Mouse (Mus musculus) ovary, postnatal 14 days (tissue): Measurements from ENCODE around the gene Psmc3ip.

Source experiments
- DNase-seq: peaks from one replicate; pipeline ENCODE4 v3.0.0; 2022; ENCODE audit warnings: low spot score

Gene Psmc3ip

DNA sequence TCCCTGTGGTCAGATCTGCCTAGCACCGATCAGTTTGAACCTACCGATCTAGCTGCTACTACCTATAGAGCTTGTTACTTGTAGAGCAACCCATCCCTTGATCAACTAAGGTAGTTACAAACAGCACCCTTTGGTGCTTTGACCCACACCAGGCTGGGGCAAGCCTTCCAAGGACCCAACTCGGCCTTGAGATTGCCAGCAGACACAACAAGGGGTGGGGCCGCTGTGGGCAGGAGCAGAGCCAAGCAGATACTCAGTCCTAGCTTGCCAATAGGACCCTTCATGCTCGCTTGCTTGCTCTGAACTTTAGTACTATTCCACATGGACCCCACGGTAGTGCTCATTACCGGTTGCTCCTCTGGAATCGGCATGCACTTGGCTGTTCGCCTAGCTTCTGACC, 17.1 kb downstream of the Psmc3ip start, which contains the start of gene Hsd17b1:
Hsd17b1 (plus strand) TSS at position 291 of the 400 bp plus-strand sequence.
- DNase-seq = no peak

DNA sequence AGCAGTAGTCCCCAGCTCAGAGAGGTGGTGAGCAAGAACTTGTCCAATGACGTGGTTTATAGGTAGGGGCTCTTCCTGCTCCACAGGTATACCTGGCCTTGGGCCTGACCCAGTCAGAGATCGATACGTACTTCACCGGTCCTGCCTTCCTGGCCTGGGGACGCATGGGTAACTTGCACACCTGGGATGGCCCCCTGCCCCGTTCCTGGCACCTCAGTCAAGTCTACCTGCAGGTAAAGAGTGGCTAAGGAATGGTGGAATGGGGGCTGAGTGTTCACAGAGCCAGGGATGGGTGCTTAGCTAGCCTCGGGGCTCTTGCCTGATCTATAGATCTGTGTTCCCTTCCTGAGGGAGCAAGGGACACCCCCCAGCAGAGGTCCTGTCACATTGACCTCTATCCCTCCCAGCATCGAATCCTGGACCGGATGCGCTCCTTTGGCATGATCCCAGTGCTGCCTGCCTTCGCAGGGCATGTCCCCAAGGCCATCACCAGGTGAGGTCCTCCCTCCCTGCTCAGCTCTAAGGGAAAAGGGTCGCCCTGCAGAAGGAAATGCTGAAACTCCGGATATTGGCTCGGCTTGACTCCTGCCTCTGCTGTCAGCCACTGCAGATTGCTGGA, 23.3 kb downstream of the Psmc3ip start:
- DNase-seq = no peak

DNA sequence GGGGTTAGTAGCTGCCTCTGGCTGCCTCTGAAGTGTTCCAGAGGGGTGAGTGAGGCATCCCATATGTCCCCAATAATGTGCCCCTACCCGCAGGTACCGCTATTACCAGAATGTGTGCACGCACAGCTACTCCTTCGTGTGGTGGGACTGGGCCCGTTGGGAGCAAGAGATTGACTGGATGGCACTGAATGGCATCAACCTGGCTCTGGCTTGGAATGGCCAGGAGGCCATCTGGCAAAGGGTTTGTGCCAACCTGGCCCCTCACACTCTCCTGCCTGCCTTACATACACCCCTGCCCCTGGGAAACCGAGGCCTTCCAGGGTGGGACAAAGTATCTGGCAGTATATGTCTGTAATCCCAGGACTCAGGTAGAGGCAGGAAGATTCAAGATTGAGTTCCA, 24.2 kb downstream of the Psmc3ip start:
- DNase-seq = no peak

DNA sequence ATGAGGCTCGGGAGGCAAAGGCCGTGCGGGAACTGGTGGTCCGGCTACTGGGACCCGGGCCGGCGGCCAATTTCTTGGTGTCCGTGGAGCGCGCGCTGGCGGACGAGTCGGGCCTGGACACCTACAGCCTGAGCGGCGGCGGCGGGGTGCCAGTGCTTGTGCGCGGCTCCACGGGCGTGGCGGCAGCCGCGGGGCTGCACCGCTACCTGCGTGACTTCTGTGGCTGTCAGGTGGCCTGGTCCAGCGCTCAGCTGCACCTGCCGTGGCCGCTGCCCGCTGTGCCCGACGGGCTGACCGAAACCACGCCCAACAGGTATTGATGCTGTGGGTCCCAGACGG, 25.1 kb downstream of the Psmc3ip start:
- DNase-seq = no peak

DNA sequence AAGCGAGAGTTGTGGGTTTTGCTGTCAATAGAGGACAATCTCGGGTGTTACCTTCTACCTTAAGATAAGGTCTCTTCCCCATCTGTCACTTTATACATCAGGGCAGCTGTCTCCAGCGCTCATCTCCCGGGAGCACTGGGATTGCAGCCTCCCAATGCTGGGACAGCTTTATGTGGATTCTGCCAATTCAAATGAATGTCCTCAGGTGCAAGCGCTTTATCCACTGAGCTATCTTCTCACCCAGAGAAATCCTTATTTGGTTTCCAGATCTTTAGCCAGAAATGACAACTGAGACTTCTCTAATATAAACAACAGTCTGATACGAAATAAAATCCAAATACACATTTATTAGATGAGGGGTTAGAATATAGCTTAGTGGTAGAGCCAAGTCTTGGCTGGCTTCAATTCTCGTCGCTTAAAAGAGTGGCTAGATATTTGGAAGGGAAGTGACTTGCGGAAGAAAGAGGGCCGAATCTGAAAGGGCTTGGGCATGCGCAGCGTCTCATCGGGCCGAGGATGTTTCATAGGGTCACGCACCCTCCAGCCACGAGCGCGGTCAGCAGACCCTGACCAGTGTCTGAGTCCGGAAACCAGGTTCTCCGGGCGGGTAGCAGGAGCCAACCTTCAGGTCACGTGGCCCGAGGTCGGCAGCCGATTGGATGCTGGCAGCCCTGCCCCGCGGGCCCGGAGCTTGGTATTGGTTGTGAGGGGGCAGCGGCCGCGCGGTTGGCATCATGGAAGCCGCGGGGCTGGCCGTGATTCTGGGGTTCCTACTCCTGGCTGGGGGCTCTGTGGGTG, 25.6 kb downstream of the Psmc3ip start, which contains the start of gene Naglu:
Naglu (plus strand) TSS at position 622 of the 798 bp plus-strand sequence.
- DNase-seq = peak; percentile 87

DNA sequence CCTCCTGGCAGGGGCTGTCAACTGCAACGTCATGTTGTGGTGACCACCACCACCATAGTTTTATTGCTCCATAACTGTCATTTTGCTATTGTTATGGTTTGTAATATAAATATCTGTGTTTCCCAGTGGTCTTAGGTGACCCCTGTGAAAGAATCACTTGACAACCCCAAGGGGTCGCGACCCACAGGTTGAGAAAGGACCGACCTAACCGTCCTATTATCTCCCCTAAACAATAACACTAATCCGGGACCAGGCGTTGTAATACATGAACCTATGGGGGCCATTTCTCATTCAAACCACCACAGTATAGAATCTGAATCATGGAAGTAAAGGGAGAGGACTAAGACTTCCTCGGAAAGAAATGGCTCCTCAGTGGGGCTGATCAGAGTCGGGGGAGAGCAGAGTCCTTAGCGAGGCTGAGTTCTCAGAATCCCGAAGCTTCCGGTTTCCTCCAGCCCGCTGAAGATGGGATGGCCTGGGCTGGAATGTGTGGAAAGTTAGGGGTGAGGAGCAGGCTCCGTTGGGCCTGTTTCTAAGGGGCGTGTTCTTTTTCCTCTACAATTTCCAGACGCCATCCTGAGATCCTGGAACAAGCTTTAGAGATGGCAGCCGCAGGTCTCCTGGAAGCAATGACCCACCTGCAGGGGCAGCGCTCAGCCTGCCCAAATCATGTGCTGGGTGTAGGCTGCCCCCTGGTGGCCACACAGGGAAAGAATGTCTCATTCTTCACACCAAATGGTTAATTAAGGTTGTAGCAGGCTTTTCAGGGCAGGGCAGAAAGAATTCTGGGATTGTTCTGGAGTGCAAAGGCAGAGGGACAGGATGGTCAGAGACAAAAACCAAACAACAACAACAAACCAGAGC, 28.5 kb downstream of the Psmc3ip start:
- peak; percentile 80 for DNase-seq

DNA sequence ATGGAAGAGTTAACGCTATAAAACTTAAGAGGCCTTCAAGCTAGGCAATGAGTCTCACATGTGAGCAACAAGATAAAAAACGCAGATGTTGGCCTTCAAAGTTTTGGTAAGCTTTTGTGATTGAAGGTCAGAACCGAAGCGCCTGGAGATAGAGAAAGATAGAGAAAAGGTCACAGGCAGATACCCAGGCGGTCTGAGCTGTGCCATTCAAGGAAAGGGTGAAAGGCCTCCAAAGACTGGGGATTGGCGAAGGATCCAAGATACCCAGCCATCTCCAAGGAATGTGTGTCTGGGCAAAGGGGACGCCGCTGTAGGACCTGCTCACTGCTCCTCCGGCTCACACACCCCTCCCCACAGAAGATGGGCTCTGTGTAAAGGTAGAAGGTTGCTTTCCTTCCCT, 30.2 kb downstream of the Psmc3ip start:
- DNase-seq = no peak

DNA sequence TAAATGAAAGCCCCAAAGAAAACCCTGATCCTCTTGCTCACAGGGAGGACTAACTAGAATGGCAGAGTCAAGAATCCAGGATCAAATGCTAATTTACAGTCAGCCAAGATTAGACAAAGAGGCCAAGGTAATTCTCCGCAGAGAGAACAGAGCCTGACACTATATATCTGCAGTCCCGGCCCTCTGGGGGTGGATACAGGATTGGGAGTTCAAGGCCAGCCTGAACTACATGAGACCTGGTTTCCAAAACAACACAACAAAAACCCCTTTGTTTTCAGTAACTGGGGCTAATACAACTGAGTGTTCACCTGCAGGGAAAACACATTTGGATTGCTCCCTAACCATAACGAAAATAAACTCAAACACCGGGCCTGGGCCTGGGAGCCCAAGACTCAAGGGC, 30.8 kb downstream of the Psmc3ip start:
- no peak for DNase-seq

DNA sequence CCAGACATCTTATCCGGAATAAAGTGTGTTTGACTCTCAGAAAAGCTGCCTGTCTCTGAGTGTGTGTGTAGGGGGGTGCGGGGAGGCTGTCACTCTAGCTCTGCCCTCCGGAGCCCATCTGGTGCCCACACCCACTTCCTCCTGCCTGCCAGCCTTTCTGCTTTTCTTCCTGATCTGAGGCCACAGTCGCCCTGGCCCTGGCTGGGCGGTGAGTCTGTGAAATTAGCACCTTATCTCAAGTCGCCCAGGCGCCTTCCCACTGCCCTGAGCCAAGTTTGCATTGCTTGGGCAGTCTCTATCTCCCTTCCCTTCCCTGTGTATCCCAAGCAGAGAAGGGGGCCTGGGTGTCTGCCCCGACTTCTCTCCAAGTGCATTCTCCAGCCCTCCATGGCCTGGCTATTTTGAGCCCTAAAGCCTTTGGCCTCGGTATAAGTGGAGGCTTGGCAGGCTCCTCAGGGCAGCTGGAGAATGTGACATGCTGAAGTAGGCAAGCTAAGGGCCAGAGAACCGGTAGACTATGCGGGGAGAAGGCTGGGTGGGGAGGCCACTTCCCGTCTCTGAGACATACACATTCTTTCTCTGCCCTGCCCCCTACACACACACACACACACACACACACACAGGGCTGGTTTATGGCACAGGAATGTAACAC, 31.4 kb downstream of the Psmc3ip start:
- DNase-seq = peak; percentile 44

DNA sequence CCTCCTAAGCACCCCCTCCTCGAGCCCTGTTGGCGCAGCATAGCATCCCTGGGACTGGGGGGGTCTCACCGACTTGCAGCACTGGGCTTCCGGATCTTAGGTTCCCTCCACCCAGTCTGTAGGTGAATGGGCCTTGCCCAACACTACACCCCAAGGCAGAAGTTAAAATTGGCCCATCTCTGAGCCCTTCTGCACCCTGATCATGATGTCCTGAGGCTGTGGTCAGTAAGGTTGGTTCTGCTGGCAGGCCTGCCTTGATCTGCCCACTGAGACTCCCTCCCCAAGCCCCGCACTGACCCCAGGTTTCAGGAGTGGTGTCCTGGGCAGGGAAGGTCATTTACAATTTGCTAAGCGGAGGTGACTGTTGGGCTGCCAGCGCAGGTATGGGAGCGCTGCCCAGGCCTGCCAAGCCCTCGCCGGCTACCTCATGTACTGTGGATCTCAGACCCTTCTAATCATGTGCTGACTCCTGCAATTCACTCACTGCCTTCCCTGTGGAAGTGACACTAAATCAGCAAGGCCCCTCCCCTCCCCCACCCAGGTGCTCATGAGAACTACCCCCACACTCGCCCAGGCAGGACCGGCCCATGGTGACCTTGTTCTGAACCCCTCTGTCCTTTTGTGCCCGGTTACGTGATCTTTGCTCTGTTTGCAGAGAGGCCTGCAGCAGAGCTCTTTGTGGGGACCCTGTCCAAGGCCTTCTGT, 32.1 kb downstream of the Psmc3ip start:
- no peak for DNase-seq

DNA sequence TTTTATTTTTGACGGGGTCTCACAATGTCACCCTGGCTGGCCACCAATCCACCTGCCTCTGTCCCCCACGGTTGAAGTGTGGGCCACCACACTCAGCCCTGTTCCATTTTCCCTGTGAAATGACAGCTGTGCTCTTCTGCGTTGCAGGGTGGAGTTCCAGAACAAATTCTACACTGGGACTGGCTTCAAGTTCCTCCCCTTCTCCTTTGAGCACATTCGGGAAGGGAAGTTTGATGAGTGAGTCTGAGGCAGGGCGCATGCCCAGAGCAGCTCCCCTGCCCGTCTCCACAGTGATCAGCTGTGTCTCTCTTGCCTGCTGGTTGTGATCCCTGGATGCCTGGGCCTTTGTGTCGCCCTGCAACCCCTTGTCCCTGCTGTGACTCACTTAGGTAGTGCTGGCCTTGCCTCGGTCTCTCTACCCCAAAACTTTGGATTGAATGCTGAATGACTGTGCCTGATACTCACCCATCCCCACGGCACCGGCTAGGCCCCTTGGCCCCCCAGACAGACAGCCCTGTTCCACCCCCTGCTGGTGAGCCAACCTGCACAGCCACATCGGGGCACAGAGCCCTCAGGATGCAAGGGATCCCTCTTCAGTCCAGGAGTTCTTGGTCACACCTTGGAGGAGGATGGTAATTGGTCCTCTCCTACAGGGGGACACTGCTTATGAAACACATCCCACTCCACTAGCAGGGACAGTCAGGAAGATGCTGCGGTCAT, 32.9 kb downstream of the Psmc3ip start:
- DNase-seq = no peak

DNA sequence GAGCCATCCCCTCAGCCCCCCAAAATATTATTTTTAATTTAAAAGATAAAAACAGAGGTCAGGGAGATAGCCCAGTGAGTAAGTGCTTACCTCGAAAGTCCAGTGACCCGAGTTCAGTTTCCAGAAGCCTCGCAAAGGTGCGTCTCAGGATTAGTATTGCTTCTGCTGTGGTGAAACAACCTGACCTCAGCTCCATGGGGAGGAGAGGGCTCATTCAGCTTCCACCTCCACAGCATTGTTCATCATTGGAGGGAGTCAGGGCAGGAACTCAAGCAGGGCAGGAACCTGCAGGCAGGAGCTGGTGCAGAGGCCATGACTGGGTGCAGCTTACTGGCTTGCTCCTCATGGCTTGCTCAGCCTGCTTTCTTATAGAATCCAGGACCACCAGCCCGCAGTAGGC, 34.2 kb downstream of the Psmc3ip start:
- no peak for DNase-seq

DNA sequence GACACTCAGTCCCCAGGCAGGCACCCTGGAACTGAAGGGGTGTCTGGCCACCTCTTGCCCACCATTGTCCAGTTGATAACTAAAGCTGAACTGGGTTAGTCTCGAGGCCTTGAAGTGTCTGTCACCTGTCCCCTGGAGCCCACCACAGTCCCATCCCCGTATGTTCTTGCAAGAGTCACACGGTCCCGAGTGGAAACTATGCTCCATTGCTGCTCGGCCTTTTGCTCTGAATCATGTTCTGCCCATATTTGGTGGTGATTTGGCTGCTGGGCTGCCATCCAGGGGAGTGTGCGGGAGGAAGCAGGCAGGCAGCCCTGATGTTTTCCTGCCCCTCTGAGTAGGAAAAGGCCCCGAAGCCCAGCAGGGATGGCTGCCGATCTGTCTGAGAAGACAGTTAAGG, 35.1 kb downstream of the Psmc3ip start:
- DNase-seq = peak; percentile 60

DNA sequence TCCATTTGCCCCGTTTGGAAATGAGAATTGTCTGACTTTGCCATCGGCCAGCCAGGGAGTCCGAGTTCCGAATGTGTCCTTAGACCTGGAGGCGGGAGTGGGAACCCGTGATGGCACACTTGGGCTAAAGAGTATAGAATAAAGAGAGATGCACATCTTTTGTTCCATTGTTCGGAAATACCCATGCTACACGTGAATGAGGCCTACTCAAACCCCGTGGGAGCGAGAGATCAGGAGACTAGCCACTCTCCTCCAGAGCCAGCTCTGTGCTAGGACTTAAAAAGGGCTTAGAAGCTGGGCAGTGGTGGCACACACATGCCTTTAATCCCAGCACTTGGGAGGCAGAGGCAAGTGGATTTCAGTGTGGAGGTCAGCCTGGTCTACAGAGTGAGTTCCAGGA, 35.8 kb downstream of the Psmc3ip start:
- no peak for DNase-seq

DNA sequence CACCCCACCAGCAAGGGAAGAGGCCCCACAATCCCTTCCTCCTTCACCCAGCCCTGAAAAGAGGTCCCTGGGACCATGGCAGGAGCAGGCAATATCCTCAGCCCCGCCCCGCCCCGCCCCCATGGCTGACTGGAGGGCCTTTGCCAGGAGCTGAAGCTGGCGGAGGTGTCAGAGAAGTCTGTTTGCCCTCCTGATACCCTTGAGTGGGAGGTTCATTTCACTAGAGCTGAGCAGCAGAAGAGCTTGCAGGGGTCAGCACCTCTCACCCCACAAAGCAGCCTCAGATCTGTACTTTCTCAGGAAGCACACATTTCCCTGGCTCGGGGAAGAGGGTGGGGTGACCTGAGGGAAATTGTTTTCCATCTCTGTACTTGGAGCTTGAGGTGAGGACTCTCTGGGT, 36.5 kb downstream of the Psmc3ip start:
- DNase-seq = no peak

DNA sequence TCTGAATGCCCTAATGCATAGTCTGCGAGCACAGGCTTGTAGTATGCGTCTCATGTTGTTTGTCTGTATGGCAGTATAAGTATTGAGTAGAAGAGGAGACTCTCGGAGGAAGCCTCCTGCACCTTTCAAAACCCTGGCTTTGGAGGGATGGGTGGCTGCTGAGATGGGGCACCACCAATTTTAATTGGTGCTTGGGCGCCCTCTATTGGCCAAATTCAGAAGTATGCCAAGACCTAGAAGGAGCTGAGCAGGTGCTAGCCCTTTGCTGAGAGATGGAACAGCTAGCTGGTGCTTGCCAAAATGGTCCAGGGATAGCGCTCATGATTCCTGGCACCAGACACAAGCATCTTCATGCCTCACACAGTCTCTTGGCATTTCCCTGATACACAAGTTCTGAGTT, 37.4 kb downstream of the Psmc3ip start:
- peak; percentile 92 for DNase-seq

DNA sequence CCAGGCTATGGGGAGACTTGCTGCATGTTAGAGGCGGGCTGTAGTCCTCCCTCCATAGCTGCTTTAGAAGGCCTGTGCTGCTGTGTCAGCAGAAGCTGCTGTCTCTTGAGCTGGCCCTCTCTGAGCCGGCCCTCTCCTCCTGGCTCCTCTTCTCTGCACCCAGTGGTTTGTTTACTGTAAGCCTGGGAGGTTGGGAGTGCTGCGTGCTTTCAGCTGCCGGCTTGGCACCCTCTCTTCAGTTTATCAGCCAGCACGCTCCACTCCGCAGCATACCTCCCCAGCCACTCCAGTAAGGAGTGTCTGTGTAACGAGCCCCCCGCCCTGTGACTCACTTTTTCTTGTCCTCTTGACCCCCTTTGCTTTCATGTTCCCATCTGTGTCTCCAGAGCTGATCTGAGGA, 38.4 kb downstream of the Psmc3ip start:
- peak; percentile 60 for DNase-seq

DNA sequence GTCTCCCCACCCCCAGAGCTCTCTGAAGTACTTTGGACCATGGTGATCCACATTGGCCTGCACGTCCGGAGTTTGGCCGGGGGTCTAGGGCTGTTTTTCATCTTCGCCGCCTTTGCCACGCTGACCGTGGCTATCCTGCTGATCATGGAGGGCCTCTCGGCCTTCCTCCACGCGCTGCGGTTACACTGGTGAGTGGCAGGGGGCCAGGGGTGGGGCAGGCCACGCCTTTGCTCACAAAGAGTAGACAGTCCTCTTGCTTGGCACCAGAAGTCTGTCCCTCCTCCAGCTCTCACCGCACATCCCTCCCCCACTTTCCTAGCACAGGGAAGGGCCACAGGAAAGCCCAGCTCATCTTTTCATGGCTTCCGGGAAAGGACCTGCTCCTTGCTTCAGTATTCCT, 39.8 kb downstream of the Psmc3ip start:
- no peak for DNase-seq

DNA sequence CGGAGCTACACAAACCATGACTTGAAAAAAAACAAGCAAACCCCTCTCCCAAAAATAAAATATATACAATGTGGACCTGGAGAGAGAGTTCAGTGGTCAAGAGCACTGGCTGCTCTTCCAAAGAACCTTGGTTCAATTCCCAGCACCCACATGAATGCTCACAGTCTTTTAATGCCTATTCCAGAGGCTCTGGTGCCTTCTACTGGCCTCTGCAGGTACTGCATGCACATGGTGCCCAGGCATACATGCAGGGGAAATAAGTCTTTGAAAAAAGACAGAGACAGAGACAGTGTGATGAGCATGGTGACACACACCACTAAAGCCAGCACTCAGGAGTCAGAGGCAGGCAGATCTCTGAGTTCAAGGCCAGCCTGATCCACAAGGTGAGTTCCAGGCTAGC, 41.3 kb downstream of the Psmc3ip start:
- no peak for DNase-seq

DNA sequence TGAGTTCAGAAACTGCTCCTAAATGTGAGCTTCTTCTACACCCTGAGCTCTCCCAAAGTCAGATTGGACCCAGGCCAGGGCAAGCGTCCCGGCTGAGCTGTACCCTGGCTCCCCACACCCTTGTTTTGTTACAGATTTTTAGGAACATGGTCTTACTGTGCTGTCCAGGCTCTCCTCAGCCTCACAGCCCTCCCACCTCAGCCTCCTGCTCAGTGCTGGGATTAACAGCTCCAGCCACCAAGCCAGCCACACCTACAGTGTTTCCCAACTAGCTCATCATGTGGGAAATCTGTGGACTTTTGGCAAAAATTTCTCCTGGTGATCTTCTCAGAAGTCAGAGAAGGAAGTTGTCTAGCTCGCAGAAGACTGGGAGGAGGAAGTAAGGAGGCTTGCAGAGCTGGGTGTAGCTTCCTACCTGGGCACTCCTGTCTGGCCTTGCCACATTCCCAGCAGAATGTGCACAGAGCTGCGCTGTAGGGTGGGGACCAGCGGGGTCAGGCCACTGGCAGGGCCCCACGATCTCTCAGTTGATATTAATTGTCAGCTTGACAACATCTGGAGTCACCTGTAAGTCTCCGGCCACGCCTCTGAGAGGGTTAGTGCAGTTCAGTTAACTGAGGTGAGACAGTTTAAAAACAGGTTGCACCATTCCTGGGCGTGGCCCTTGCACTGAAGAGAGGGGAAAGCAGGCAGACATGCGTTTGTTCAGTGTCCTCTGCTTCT, 42.3 kb downstream of the Psmc3ip start:
- peak; percentile 46 for DNase-seq
